Mouse (Mus musculus) stomach, postnatal 0 days (tissue): ENCODE results near the gene Sigmar1. TPM values are rescaled to one million over a fixed set of nuclear protein-coding genes. Genes with fewer than 3 reads are reported as not detected.

Source experiments
- ATAC-seq: fragments of 200-750 bp; cut with Nextera tagmentation; 2 replicates; pipeline ENCODE4 v1.8.0; 2017; ENCODE audit not compliant: low FRiP score, low TSS enrichment
- DNase-seq: peaks from one replicate; pipeline ENCODE4 v3.0.0-alpha.2; 2016; ENCODE audit warnings: low spot score
- H3K27ac ChIP-seq: fragments of 300-500 bp; sonication (generic); replicated peaks from 2 replicates; pipeline ENCODE4 v1.5.1; 2014; ENCODE audit warnings: mild to moderate bottlenecking, control low read depth
- H3K27me3 ChIP-seq: fragments of 300-500 bp; sonication (generic); 2 replicates; pipeline ENCODE4 v1.6.1; 2014; ENCODE audit warnings: low read length; ENCODE audit not compliant: control insufficient read depth, insufficient read depth
- H3K36me3 ChIP-seq: fragments of 300-500 bp; sonication (generic); 2 replicates; pipeline ENCODE4 v1.6.1; 2014; ENCODE audit warnings: low read length, mixed read lengths; ENCODE audit not compliant: control insufficient read depth, insufficient read depth
- H3K4me1 ChIP-seq: fragments of 300-500 bp; sonication (generic); replicated peaks from 2 replicates; pipeline ENCODE4 v1.6.1; 2014; ENCODE audit warnings: antibody characterized with exemption; ENCODE audit not compliant: control insufficient read depth, insufficient read depth
- H3K4me2 ChIP-seq: fragments of 300-500 bp; sonication (generic); replicated peaks from 2 replicates; pipeline ENCODE4 v1.6.1; 2014; ENCODE audit warnings: low read depth, mild to moderate bottlenecking, control low read depth, moderate library complexity
- H3K4me3 ChIP-seq: fragments of 300-500 bp; sonication (generic); 2 replicates; pipeline ENCODE4 v1.5.1; 2014; ENCODE audit warnings: low read depth, low read length, control low read depth
- H3K9ac ChIP-seq: fragments of 300-500 bp; sonication (generic); 2 replicates; pipeline ENCODE4 v1.6.1; 2014; ENCODE audit warnings: mild to moderate bottlenecking, low read length, control low read depth, mixed read lengths
- H3K9me3 ChIP-seq: fragments of 300-500 bp; sonication (generic); 2 replicates; pipeline ENCODE4 v1.6.1; 2016; ENCODE audit warnings: low read length; ENCODE audit not compliant: control insufficient read depth
- CTCF ChIP-seq: IDR thresholded peaks from 2 replicates; pipeline ENCODE4 v1.5.1; 2016; ENCODE audit warnings: antibody characterized with exemption, low read depth, mild to moderate bottlenecking, moderate library complexity
- EP300 ChIP-seq: optimal IDR thresholded peaks from 2 replicates; pipeline ENCODE3; 2016; ENCODE audit warnings: antibody characterized with exemption
- WGBS: fragments of 180-500 bp; shearing (Covaris S2); extraction: QIAGEN DNeasy Blood & Tissue Kit; methylation state at CpG from one replicate; pipeline ENCODE4 v1.1.7; 2014; 5-methylcytosine and 5-hydroxymethylcytosine counted together
- polyA plus RNA-seq: library from polyadenylated mRNA; unstranded; fragments of >200 nt; fragmentation: Nextera tagmentation; extraction: Ambion mirVana; gene quantifications from 2 replicates; pipeline ENCODE4 v1.2.1, GENCODE M21; 2015

Gene Sigmar1
- polyA plus RNA-seq, 1 experiment from 2014 or later = 43.9 TPM

DNA sequence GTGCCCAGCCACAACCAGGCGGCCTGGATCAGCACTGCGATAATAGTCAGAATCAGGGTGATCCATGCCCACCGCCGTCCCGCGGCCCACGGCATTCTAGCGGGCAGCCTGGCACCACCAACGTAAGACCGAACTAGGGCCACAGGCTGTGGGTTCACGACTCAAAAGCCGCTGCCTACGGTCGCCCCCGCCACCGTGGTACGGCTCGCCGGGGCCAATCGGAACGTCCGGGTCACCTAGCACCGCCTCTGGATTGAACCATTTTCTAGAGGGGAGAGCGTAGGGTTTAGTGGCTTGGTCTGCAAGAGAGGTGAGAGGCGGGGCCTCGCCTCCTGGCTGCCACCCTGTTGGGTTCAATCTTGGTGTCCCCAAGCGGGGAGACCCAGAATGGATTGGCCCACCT, 14.8 kb downstream of the Sigmar1 start:
- Histone ChIP-seq H3K9ac (peak overlapping the region; percentile 57), H3K4me2 (peak overlapping the region; percentile 94), H3K4me3 (peak overlapping the region; percentile 59), H3K27me3 (no peaks in the 10 kb centered on the region), H3K36me3 (peaks cover 4% of the 10 kb centered on the region; the same call in 1 of the 2 replicates), H3K4me1 (peaks cover 4% of the 10 kb centered on the region; the same call in 1 of the 2 replicates), H3K9me3 (no peaks in the 10 kb centered on the region), H3K27ac (peak overlapping the region; percentile 56)
- TF ChIP-seq EP300 (no peak), CTCF (peak; percentile 51)
- ATAC-seq = peak; percentile 94
- DNase-seq = peak; percentile 93
- under 1% methylated on average over 27 of the region's 27 CpGs for whole genome bisulfite sequencing

DNA sequence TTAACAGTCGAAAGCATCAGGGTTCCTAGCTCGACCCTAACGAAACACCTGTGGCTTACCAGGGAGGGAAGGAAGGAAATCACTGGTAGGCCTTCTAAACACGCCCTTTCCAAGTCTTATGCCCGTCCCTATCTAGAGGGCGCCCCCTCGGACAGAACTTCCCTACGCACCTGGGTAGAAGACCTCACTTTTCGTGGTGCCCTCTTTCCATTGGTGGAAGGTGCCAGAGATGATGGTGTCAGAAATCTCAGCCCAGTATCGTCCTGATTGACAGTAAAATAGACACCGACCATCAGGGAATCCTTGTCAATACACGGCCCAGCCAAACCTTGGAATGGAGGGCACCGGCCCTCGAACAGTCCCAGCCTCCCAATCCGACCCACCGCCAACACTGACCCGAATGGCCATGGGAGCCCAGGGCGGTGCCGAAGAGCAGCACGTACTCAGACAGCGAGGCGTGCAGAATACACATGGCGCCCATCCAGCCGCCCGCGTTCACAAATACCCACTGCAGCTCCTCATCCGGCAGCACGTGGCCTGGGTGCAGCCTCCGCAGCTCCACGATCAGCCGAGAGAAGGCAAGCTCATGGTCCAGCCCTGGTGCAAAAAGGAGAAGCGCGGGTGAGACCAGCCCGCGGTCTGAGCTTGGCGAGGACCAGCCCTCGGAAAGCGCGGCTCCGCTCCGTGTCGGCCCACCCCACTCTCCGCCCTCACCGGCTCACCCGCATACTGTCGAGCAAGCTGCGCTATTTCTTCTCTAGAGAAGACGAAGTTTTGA, 15.4 kb downstream of the Sigmar1 start:
- 1% methylated on average over 46 of the region's 48 CpGs for WGBS
- no peak for TF ChIP-seq EP300
- peak; percentile 34; the same call in 1 of the 2 replicates for TF ChIP-seq CTCF
- Histone ChIP-seq H3K4me3 (peak overlapping the region; percentile 59), H3K4me1 (peaks cover 4% of the 10 kb centered on the region; the same call in 1 of the 2 replicates), H3K27me3 (no peaks in the 10 kb centered on the region), H3K9me3 (no peaks in the 10 kb centered on the region), H3K9ac (peak overlapping the region; percentile 57), H3K36me3 (peaks cover 4% of the 10 kb centered on the region; the same call in 1 of the 2 replicates), H3K4me2 (peak overlapping the region; percentile 94), H3K27ac (peak overlapping the region; percentile 56)
- DNase-seq (peak; percentile 71), ATAC-seq (peak; percentile 73)

DNA sequence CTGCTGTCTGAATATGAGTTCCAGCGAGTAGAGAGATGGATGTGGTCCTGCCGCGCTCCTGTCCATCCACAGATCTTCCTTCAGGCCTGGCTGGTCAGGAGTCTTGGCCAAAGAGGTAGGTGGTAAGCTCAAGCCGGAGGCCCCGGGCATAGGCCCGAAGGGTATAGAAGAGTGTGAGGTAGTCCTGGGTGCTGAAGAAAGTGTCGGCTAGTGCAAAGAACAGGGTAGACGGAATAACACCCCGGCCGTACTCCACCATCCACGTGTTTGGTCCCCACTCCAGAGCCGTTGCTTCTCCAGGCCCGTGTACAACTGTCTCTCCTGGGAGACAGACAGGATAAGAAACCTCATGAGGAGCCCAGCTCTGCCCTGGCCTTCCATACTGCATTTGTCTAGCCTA, 16.7 kb downstream of the Sigmar1 start:
- WGBS = 93% methylated on average over 13 of the region's 13 CpGs
- no peaks in the 10 kb centered on the region for H3K27me3 ChIP-seq
- ATAC-seq (no peak), DNase-seq (no peak)
- H3K36me3 ChIP-seq = peaks cover 4% of the 10 kb centered on the region; the same call in 1 of the 2 replicates
- H3K9ac ChIP-seq = no peak overlapping the region
- H3K4me2 ChIP-seq = no peak overlapping the region
- no peak overlapping the region for H3K4me3 ChIP-seq
- peaks cover 4% of the 10 kb centered on the region; the same call in 1 of the 2 replicates for H3K4me1 ChIP-seq
- TF ChIP-seq EP300 (no peak), CTCF (no peak)
- H3K27ac ChIP-seq = no peak overlapping the region
- H3K9me3 ChIP-seq = no peaks in the 10 kb centered on the region

DNA sequence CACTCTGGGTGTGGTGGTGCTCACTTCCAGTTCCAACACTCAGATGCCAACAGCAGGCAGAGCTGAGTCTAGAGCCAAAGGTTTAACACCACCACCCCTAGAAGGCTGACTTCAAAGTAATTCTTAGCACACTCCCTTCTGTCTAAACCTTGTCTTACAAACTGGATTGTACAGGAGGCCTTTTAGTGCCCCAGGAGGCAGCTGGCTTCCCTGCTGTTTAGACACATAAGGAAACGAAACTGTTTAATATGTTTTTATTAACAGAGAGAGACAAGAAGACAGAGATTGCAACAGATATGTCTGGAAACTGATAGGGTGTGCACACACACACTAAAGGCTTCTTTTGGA, 17.7 kb downstream of the Sigmar1 start:
- ATAC-seq = no peak

DNA sequence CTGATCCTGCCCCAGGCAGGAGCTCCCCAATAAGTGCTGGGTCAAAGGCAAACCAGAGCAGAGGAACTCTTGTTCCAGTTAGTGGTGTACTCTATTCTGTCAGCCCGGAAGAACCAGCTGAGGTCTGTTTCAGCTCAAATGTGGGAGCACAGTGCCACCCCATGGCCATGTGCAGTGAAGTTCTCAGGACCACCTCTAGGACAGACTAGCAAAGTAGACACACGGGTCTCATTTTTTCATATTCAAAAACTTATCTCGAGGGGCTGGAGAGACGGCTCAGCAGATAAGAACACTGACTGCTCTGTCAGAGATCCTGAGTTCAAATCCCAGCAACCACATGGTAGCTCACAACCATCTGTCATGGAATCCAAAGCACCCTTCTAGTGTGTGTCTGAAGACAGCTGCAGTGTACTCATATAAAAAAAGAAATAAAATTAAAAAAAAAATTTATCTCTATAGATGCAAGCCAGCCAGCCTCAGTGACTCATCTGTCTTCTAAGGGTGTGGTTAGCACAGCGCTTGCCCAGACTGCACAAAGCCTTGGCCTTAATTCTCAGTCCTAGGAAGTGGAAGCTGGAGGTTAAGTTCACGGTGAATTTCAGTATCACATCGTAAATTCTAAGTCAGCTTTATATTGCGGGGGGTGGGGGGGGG, 18.2 kb downstream of the Sigmar1 start:
- 23% methylated on average over 8 of the region's 8 CpGs for WGBS
- H3K27ac ChIP-seq = peak overlapping the region; percentile 30
- H3K4me1 ChIP-seq = peaks cover 4% of the 10 kb centered on the region; the same call in 1 of the 2 replicates
- H3K27me3 ChIP-seq = no peaks in the 10 kb centered on the region
- no peak overlapping the region for H3K4me2 ChIP-seq
- no peak overlapping the region for H3K9ac ChIP-seq
- no peaks in the 10 kb centered on the region for H3K9me3 ChIP-seq
- peak; percentile 81 for DNase-seq
- TF ChIP-seq CTCF (peak; percentile 95), EP300 (no peak)
- no peak overlapping the region for H3K4me3 ChIP-seq
- peaks cover 4% of the 10 kb centered on the region; the same call in 1 of the 2 replicates for H3K36me3 ChIP-seq
- ATAC-seq = peak; percentile 75

More for the DNA sequence above, 17.7 kb downstream of the Sigmar1 start:
- WGBS = 42% methylated on average over 1 of the region's 1 CpGs
- peak overlapping the region; percentile 30 for H3K27ac ChIP-seq
- H3K36me3 ChIP-seq = peaks cover 4% of the 10 kb centered on the region; the same call in 1 of the 2 replicates
- H3K9ac ChIP-seq = no peak overlapping the region
- no peak overlapping the region for H3K4me3 ChIP-seq
- H3K27me3 ChIP-seq = no peaks in the 10 kb centered on the region
- TF ChIP-seq EP300 = no peak
- no peak for TF ChIP-seq CTCF
- DNase-seq = no peak
- H3K4me1 ChIP-seq = peaks cover 4% of the 10 kb centered on the region; the same call in 1 of the 2 replicates
- no peak overlapping the region for H3K4me2 ChIP-seq
- no peaks in the 10 kb centered on the region for H3K9me3 ChIP-seq
